Mouse (Mus musculus): Measurements from ENCODE around the gene Axin2. TPM values are rescaled to one million over a fixed set of nuclear protein-coding genes. Genes with fewer than 3 reads are reported as not detected.

Axin2 gene
- polyA plus RNA-seq, 1 experiment from 2014 or later: 0.47 TPM

- ATAC-seq: no peak
- no peak for TF ChIP-seq CTCF (IDR thresholded peaks at IDR 0.05; ENCODE audit: low read depth)
- TF ChIP-seq EP300 (IDR thresholded peaks at IDR 0.05; ENCODE audit: low read depth): no peak
- WGBS (ENCODE audit: insufficient replicate concordance): 89% methylated on average over 18 of the region's 18 CpGs
These were observed 21.7 kb downstream of the Axin2 start for GRCm38 (mm10) chr11:108941836-108942235.

GRCm38 (mm10) chr11:108943741-108944140, 23.6 kb downstream of the Axin2 start:
- no peaks in the 10 kb centered on the region for H3K27me3 ChIP-seq (ENCODE audit: insufficient read depth, low read length)
- TF ChIP-seq EP300 (IDR thresholded peaks at IDR 0.05; ENCODE audit: low read depth) (no peak), CTCF (IDR thresholded peaks at IDR 0.05; ENCODE audit: low read depth) (no peak)
- DNase-seq (no peak), ATAC-seq (no peak)
- H3K4me3 ChIP-seq (ENCODE audit: low read depth, low read length): no peak overlapping the region
- no peak overlapping the region for H3K27ac ChIP-seq (ENCODE audit: low read depth)
- no peak overlapping the region for H3K9ac ChIP-seq (replicated peaks)
- no peaks in the 10 kb centered on the region; the same call in 1 of the 2 replicates for H3K36me3 ChIP-seq (replicated peaks; ENCODE audit: insufficient read depth, low read length)
- no peaks in the 10 kb centered on the region for H3K4me1 ChIP-seq (ENCODE audit: insufficient read depth)
- WGBS (ENCODE audit: insufficient replicate concordance): 84% methylated on average over 11 of the region's 11 CpGs
- no peak overlapping the region for H3K4me2 ChIP-seq (ENCODE audit: low read depth, low read length)
- no peaks in the 10 kb centered on the region for H3K9me3 ChIP-seq (ENCODE audit: low read length)

More at GRCm38 (mm10) chr11:108941836-108942235, 21.7 kb downstream of the Axin2 start:
- no peak overlapping the region for H3K27ac ChIP-seq (ENCODE audit: low read depth)
- no peak for DNase-seq
- no peak overlapping the region for H3K9ac ChIP-seq (replicated peaks)
- H3K4me2 ChIP-seq (ENCODE audit: low read depth, low read length): no peak overlapping the region
- H3K4me1 ChIP-seq (ENCODE audit: insufficient read depth): no peaks in the 10 kb centered on the region
- no peaks in the 10 kb centered on the region for H3K9me3 ChIP-seq (ENCODE audit: low read length)
- H3K36me3 ChIP-seq (replicated peaks; ENCODE audit: insufficient read depth, low read length): no peaks in the 10 kb centered on the region; the same call in 1 of the 2 replicates
- no peaks in the 10 kb centered on the region for H3K27me3 ChIP-seq (ENCODE audit: insufficient read depth, low read length)
- no peak overlapping the region for H3K4me3 ChIP-seq (ENCODE audit: low read depth, low read length)

- Histone ChIP-seq H3K4me1 (ENCODE audit: insufficient read depth) (no peaks in the 10 kb centered on the region), H3K4me3 (ENCODE audit: low read depth, low read length) (no peak overlapping the region), H3K9me3 (ENCODE audit: low read length) (no peaks in the 10 kb centered on the region), H3K9ac (replicated peaks) (no peak overlapping the region), H3K27me3 (ENCODE audit: insufficient read depth, low read length) (no peaks in the 10 kb centered on the region), H3K36me3 (replicated peaks; ENCODE audit: insufficient read depth, low read length) (no peaks in the 10 kb centered on the region; the same call in 1 of the 2 replicates), H3K4me2 (ENCODE audit: low read depth, low read length) (no peak overlapping the region), H3K27ac (ENCODE audit: low read depth) (no peak overlapping the region)
- no peak for TF ChIP-seq EP300 (IDR thresholded peaks at IDR 0.05; ENCODE audit: low read depth)
- no peak for TF ChIP-seq CTCF (IDR thresholded peaks at IDR 0.05; ENCODE audit: low read depth)
- no peak for ATAC-seq
- WGBS (ENCODE audit: insufficient replicate concordance): 84% methylated on average over 9 of the region's 9 CpGs
- DNase-seq: no peak
These were observed 25.5 kb downstream of the Axin2 start for GRCm38 (mm10) chr11:108945666-108946065.

- Histone ChIP-seq H3K4me2 (ENCODE audit: low read depth, low read length) (no peak overlapping the region), H3K4me3 (ENCODE audit: low read depth, low read length) (no peak overlapping the region), H3K9ac (replicated peaks) (no peak overlapping the region), H3K27me3 (ENCODE audit: insufficient read depth, low read length) (no peaks in the 10 kb centered on the region), H3K4me1 (ENCODE audit: insufficient read depth) (no peaks in the 10 kb centered on the region), H3K36me3 (replicated peaks; ENCODE audit: insufficient read depth, low read length) (no peaks in the 10 kb centered on the region), H3K9me3 (ENCODE audit: low read length) (no peaks in the 10 kb centered on the region), H3K27ac (ENCODE audit: low read depth) (no peak overlapping the region)
- DNase-seq (no peak), ATAC-seq (no peak)
- 66% methylated on average over 20 of the region's 20 CpGs for WGBS (ENCODE audit: insufficient replicate concordance)
- TF ChIP-seq EP300 (IDR thresholded peaks at IDR 0.05; ENCODE audit: low read depth) (no peak), CTCF (IDR thresholded peaks at IDR 0.05; ENCODE audit: low read depth) (no peak)
These were observed 27.5 kb downstream of the Axin2 start for GRCm38 (mm10) chr11:108947425-108948184.

- Histone ChIP-seq H3K36me3 (replicated peaks; ENCODE audit: insufficient read depth, low read length) (no peaks in the 10 kb centered on the region), H3K4me2 (ENCODE audit: low read depth, low read length) (no peak overlapping the region), H3K4me3 (ENCODE audit: low read depth, low read length) (no peak overlapping the region), H3K27ac (ENCODE audit: low read depth) (no peak overlapping the region), H3K9me3 (ENCODE audit: low read length) (no peaks in the 10 kb centered on the region), H3K27me3 (ENCODE audit: insufficient read depth, low read length) (no peaks in the 10 kb centered on the region), H3K4me1 (ENCODE audit: insufficient read depth) (no peaks in the 10 kb centered on the region), H3K9ac (replicated peaks) (no peak overlapping the region)
- DNase-seq (no peak), ATAC-seq (no peak)
- 84% methylated on average over 7 of the region's 7 CpGs for WGBS (ENCODE audit: insufficient replicate concordance)
- TF ChIP-seq EP300 (IDR thresholded peaks at IDR 0.05; ENCODE audit: low read depth) (no peak), CTCF (IDR thresholded peaks at IDR 0.05; ENCODE audit: low read depth) (no peak)
These were observed 28.4 kb downstream of the Axin2 start for GRCm38 (mm10) chr11:108948501-108948900.

GRCm38 (mm10) chr11:108948931-108949330, 28.8 kb downstream of the Axin2 start:
- no peak overlapping the region for H3K4me3 ChIP-seq (ENCODE audit: low read depth, low read length)
- no peaks in the 10 kb centered on the region for H3K9me3 ChIP-seq (ENCODE audit: low read length)
- no peak overlapping the region for H3K9ac ChIP-seq (replicated peaks)
- DNase-seq (no peak), ATAC-seq (no peak)
- WGBS (ENCODE audit: insufficient replicate concordance): 85% methylated on average over 10 of the region's 10 CpGs
- H3K4me1 ChIP-seq (ENCODE audit: insufficient read depth): no peaks in the 10 kb centered on the region
- no peaks in the 10 kb centered on the region for H3K27me3 ChIP-seq (ENCODE audit: insufficient read depth, low read length)
- no peak for TF ChIP-seq EP300 (IDR thresholded peaks at IDR 0.05; ENCODE audit: low read depth)
- TF ChIP-seq CTCF (IDR thresholded peaks at IDR 0.05; ENCODE audit: low read depth): no peak
- H3K36me3 ChIP-seq (replicated peaks; ENCODE audit: insufficient read depth, low read length): no peaks in the 10 kb centered on the region
- no peak overlapping the region for H3K27ac ChIP-seq (ENCODE audit: low read depth)
- H3K4me2 ChIP-seq (ENCODE audit: low read depth, low read length): no peak overlapping the region

All from liver, postnatal 0 days (tissue).